Mouse (Mus musculus) testis, postnatal 10 days (tissue): ENCODE results near the gene Slc25a22.

Experiments used
- DNase-seq: peaks from one replicate; pipeline ENCODE4 v3.0.0; 2021; ENCODE audit warnings: low spot score

Gene Slc25a22

GRCm38 (mm10) chr7:141437178-141438120 is at the start of gene Slc25a22:
Slc25a22 (minus strand) TSS chr7:141437892.
- DNase-seq, result peak; percentile 89

GRCm38 (mm10) chr7:141487141-141487540 is 49.4 kb upstream of the Slc25a22 start:
- no peak for DNase-seq

GRCm38 (mm10) chr7:141486239-141486638 is 48.5 kb upstream of the Slc25a22 start:
- no peak for DNase-seq

GRCm38 (mm10) chr7:141485606-141486005 is 47.9 kb upstream of the Slc25a22 start:
- no peak for DNase-seq

GRCm38 (mm10) chr7:141485186-141485585 is 47.5 kb upstream of the Slc25a22 start:
- no peak for DNase-seq

GRCm38 (mm10) chr7:141484186-141485120 is 46.8 kb upstream of the Slc25a22 start:
- no peak for DNase-seq

- DNase-seq, result no peak
Measured at GRCm38 (mm10) chr7:141483114-141483653, 45.5 kb upstream of the Slc25a22 start.

- DNase-seq, result no peak
Measured at GRCm38 (mm10) chr7:141482531-141483024, 44.9 kb upstream of the Slc25a22 start.

GRCm38 (mm10) chr7:141481498-141482401 is 44.1 kb upstream of the Slc25a22 start:
- peak; percentile 74 for DNase-seq

- peak; percentile 67 for DNase-seq
Measured at GRCm38 (mm10) chr7:141480842-141481497, 43.3 kb upstream of the Slc25a22 start.

GRCm38 (mm10) chr7:141478270-141478748 is 40.6 kb upstream of the Slc25a22 start:
- DNase-seq, result no peak

- no peak for DNase-seq
Measured at GRCm38 (mm10) chr7:141477578-141478269, 40.0 kb upstream of the Slc25a22 start.

- no peak for DNase-seq
Measured at GRCm38 (mm10) chr7:141476981-141477370, 39.3 kb upstream of the Slc25a22 start.

GRCm38 (mm10) chr7:141476226-141476980 is 38.7 kb upstream of the Slc25a22 start:
- DNase-seq, result peak; percentile 89

GRCm38 (mm10) chr7:141475805-141476158 is 38.1 kb upstream of the Slc25a22 start:
- DNase-seq, result no peak

- DNase-seq, result peak; percentile 91
Measured at GRCm38 (mm10) chr7:141475011-141475804, 37.5 kb upstream of the Slc25a22 start, which contains the start of the genes Polr2l and Tspan4. Polr2l (minus strand) TSS chr7:141475132. Tspan4 (plus strand) TSS chr7:141475240.

GRCm38 (mm10) chr7:141474160-141474559 is 36.5 kb upstream of the Slc25a22 start:
- no peak for DNase-seq

- DNase-seq, result no peak
Measured at GRCm38 (mm10) chr7:141472763-141473162, 35.1 kb upstream of the Slc25a22 start.
